Mouse (Mus musculus) B cell, adult (primary cell): Measurements from ENCODE around the gene Cltc. TPM values are rescaled to one million over a fixed set of nuclear protein-coding genes. Genes with fewer than 3 reads are reported as not detected.

Experiments
- total RNA-seq: library from RNA; stranded (reverse); gene quantifications from 4 replicates; pipeline ENCODE4 v1.2.4, GENCODE M21; 2023; ENCODE audit not compliant: inconsistent age

The Cltc gene
- total RNA-seq = 278 to 287 TPM (median 280 TPM) in 4 replicates

GRCm38 (mm10) chr11:86757480-86758371 lies at the start of gene Cltc:
TSS of gene Cltc (minus strand) at chr11:86757565.

DNA sequence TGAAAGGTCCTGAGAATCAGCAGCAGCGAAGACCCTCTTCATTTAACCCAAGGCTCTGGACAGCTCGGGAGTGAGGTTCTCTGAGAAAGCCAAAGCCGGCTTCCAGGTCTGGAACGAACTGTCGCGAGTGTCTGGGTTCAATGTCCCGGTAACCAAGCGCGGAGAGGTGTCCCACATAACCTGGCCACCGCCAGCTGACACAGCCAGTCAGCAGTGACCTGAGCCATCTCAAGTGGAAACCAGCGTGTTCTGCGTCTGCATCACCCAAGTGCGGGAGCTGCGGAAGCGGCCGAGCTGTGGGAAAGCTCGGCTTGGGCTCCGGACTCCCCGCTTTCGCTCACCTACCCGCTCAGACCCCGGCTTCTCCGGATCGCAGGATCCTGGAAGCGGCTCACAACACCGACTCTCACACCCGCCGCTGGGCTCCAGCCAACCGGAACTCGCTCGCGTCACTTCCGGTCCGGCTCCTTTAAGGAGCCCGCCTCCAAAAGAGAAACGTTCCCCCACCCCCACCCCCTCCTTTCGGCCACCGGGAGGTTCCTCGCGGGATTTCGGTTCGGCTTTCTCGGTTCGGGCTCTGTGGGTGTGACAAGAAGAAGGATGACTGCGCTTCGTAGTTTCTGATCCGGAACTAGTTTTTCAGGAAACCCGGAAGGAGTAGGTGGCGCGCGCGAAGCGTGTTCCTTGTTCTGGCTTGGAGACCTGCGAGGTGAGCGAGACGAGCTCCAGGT lies 73.8 kb downstream of the Cltc start, which contains the start of the genes Vmp1 and Ptrh2:
Gene Vmp1, minus strand, starts transcription at position 442 of the 731 bp plus-strand sequence.
Gene Ptrh2, plus strand, starts transcription at position 591 of the 731 bp plus-strand sequence.

Other genes with a start within 250 kb of the Cltc start
- 56.3 to 73.5 TPM (median 62.8 TPM) in 4 replicates for gene Rps6kb1, start 212.8 kb downstream of the Cltc start, total RNA-seq
- 5.1 to 7.4 TPM (median 6.6 TPM) in 4 replicates for gene Tubd1, start 212.6 kb downstream of the Cltc start, total RNA-seq
- gene Vmp1, start 73.7 kb downstream of the Cltc start, total RNA-seq = 69.6 to 85.4 TPM (median 73.6 TPM) in 4 replicates
- 3.4 to 6.5 TPM (median 5.6 TPM) in 4 replicates for gene Ptrh2, start 73.6 kb downstream of the Cltc start, total RNA-seq
- gene Dhx40, start 50.2 kb upstream of the Cltc start, total RNA-seq = 69.2 to 80.7 TPM (median 78.6 TPM) in 4 replicates
- gene Ypel2, start 236.1 kb upstream of the Cltc start, total RNA-seq = 3.8 to 6.0 TPM (median 5.4 TPM) in 4 replicates